Mouse (Mus musculus) embryo, embryonic 11.5 days (tissue): Measurements from ENCODE around the gene Fam131c.

Source experiments
- DNase-seq: peaks from one replicate; pipeline ENCODE4 v3.0.0-alpha.2; 2012; ENCODE audit warnings: low read depth, low spot score

The Fam131c gene

GRCm38 (mm10) chr4:141357811-141358210, 10.2 kb upstream of the Fam131c start:
- DNase-seq: no peak

DNA sequence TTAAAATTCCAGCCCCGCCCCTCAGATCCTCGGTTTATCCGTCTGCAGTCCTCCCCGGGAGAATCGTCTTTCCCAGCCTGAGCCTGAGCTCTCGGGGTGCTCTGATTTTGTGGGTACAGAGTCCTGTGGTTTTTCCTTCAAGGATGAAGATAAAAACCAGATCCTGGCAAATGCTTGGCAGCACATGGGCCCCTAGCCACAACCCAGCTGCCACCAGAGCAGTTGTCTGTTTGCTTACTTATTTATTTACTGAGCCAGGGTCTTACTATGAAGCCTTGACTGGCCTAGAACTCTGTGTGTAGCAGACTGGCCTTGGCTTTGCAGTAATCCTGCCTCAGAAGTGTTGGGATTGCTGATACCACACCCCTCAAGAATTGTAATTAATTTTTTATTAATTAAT, 8.8 kb upstream of the Fam131c start:
- DNase-seq: no peak

GRCm38 (mm10) chr4:141360846-141361245, 7.2 kb upstream of the Fam131c start:
- DNase-seq: peak; percentile 32

GRCm38 (mm10) chr4:141362937-141363548, 5.0 kb upstream of the Fam131c start:
- DNase-seq: peak; percentile 67

- DNase-seq: no peak
Measured at GRCm38 (mm10) chr4:141365126-141365525, 2.9 kb upstream of the Fam131c start.

DNA sequence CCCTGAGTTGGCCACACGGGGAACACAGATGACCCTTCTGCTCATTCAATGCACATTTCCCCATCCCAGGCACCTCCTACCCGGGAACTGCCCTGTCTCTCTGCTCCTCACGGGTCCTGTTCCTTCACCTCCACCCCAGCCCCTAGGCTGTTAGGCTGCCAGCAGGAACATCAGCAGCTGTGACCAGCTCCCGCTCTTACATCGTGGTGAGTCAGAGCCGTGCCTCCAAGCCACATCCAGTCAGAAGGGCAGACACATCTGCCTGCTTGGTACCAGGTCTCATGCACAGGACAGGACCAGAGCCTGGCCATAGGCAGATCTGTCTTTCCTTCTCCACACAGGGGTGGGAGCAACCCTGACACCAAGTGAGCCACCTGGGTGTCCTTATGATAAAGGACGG, 2.1 kb upstream of the Fam131c start:
- DNase-seq: no peak

DNA sequence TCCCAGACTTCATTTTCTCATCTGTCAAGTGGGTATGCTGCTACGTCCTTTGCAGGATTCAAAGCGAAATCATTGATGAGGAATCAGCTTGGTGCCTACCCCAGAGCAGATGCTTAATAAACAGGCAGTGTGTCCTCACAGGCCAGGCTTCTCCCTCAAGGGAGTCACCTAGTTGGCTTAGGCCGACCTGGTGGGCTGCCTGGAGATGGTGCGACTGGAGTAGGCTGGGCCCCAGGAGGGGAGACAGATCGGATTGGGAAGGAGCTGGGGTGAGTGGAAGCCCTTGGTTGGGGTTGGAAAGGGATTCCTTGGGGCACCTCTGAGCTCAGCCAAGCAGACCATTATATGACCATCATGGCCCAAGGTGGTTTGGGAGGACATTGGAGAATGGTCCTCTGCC, 4.4 kb downstream of the Fam131c start:
- DNase-seq: no peak

GRCm38 (mm10) chr4:141379674-141380073, 11.7 kb downstream of the Fam131c start:
- no peak for DNase-seq

GRCm38 (mm10) chr4:141382406-141382805, 14.4 kb downstream of the Fam131c start:
- DNase-seq: no peak

- peak; percentile 57 for DNase-seq
Measured at GRCm38 (mm10) chr4:141385275-141385674, 17.3 kb downstream of the Fam131c start.

- DNase-seq: no peak
Measured at GRCm38 (mm10) chr4:141386150-141386549, 18.1 kb downstream of the Fam131c start.

GRCm38 (mm10) chr4:141387093-141387784, 19.2 kb downstream of the Fam131c start:
- DNase-seq: peak; percentile 63

DNA sequence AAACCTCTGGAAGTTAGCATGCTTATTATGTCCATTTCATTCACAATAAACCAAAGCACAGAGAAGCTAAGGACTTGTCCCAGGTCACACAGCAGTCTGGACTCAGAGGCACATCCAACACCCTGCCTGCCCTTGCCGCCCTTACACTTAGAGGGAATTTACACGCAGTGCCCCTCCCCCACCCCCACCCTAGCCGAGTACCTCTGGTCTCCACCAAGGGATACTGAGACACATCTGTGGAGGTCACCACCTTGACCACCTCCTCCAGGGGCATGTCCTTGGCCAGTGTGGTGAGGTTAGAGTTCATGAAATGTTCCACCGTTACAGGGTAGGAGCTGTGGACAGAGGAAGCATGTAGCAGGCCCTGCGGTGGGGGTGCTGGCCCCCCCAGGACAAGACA, 19.9 kb downstream of the Fam131c start:
- no peak for DNase-seq

DNA sequence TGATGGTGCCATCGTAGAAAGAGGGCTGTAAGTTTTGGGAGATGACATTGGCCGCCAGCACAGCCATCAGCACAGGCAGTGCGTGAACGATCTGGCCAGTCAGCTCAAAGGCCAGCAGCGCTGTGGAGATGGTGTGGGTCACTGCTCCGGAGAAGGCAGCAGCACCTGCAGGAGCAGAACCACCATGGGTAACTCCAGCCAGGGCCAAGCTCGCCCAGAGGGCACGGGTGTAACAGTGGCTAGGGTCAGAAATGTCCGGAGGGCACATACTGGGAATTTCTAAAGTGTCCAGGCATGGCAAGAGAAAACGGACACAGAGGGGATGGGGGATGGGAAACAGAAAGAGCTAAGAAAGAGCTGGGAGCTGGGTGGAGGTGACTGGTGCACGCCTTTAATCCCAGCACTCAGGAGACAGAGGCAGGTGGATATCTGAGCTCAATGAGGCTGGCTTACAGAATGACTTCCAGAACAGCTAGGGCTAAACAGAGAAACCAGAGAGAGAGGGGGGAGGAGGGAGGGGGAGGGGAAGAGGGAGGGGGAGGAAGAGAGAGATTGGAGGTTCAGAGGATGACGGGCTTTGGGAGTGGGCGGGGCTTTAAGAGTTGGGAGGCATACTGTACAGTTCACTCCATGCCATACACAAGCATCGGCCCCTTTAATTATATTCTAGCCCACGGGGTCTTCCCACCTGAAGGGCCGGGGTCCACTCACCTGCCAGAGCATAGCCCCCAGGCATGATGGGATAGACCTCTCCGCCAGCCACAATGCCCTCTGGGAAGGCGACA, 21.5 kb downstream of the Fam131c start:
- no peak for DNase-seq

DNA sequence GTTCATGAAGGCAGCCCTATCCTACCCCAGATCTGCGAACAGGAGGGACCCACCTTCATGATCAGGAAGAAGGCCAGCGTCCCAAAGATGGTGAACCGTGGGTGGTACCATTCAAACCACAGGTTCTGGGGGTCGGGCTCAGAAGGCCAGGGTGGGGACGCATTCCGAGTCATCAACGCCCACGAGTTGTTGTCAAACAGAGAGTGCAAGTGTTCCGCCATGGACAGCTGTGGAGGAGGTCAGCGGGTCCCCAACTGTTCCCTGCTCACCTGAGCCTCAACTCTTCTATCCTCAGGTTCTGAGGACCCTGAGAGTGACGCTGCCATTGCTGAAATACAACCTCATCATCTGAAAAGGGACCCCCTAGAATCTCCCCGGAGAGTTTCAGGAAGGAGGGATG, 23.3 kb downstream of the Fam131c start:
- DNase-seq: no peak

DNA sequence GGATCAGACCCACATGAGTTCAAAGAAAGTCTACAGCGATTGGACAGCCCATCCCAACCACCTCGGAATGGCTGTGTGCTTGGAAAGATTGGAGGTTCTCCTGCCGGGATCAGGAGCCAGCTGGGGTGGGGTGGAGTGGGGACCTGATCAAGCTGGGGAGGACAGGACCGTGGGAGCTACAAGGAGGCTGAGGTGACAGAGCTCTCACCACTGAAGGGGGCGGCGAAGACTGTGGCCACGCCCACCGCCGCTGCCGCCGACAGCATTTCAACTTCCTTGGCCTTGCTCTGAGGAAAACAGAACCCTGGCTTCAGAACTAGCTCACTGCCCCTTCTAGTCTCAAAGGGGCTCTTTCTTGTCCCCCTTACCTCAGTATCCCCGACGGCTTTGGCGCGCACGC, 26.7 kb downstream of the Fam131c start:
- no peak for DNase-seq

DNA sequence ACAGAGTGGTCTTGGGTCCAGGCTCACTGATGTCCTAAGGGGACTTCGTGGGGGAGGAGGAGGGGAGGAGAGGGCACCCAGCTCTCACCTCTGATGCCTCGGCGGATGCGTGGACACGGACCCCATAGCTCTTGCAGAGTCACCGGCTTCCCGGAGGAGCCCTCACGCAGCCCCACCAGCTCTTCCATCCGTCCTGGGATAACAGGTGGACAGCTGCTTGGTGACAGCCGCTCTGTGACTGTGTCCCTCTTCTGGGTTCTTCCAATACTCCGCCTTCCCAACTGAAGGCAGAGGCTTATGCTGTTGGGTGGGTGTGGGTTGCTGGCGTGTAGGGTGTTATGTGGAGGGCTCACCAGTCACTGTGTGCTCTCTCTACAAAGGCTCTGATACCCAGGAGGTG, 29.8 kb downstream of the Fam131c start:
- no peak for DNase-seq

DNA sequence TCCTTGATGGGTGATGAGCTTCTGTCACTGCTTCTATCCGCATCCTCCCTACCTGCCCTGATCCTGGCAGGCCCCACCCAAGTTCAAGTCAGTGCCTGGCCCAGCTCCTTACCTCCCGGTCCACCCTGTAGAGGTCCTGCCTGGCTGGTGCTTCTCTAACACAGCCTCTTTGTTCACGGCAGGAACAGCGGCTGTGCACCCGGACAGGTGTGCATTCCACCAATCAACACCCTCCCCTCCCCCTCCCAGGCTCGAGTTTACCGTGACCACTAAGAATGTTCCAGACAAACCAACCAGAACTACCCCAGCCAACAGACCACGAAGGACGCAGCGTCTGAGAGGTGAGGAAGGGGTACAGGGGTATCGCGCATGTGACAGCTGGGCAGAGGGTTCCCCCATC, 30.5 kb downstream of the Fam131c start, which contains the start of gene Clcnka:
Gene Clcnka, minus strand, starts transcription at position 180 of the 400 bp plus-strand sequence.
- DNase-seq: no peak

- DNase-seq: no peak
Measured at GRCm38 (mm10) chr4:141400171-141400570, 32.2 kb downstream of the Fam131c start.

DNA sequence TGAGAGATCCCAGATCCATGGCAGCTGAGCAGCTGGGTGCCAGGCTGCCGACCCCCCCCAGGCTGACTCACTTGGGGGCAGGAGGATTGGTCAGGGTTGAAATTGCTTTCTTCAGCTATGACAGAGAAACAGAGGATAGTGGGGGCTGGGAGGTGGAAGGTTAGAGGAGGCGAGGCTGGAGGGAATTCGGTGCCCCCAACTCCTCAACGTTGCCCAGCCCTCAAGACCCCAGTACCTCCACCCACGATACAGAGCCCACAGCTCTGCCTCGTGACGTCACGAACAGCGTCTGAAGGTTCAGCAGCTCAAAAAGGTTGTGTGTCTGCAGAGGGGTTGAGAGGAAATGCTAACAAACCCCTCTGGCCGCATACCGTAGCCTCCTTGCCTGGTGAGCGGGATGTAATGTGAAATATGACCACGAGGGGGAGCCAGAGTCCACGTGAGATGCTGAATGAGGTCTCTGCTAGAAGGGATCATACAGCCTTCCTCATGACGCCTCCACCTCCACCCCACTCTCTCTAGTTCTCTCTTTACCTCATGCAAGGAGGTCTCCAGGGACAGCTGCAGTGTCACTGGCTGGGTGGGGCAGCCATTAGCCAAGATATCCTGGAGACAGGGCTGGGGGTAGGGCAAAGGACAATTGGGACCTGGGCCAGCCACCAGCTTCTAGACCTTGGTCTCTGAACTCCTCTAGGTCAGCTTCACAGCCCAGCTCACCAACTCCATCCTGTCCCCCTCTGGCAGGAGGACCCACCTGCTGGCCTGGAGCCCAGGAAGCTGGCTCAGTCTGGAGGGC, 36.7 kb downstream of the Fam131c start:
- DNase-seq: peak; percentile 65

DNA sequence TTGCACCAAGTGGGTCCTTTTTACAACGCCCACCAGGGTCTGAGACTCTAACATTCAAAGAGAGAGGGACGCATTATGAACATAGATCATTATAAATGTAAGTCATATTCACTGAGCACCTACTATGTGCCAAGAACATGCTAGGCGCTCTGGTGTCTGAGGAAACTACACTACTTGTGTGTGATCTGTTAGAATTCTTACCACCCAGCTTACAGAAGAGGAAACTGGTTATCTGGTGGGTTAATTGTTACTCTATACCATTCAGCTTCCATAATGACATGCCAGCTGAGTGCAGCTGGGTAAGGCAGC, 37.2 kb downstream of the Fam131c start:
- no peak for DNase-seq
